Mouse (Mus musculus): ENCODE results near the gene Tnfsf12. TPM values are rescaled to one million over a fixed set of nuclear protein-coding genes. Genes with fewer than 3 reads are reported as not detected.
A peak's percentile ranks its signal among the peaks of the same experiment; 100 is the strongest.
"Not testable (repeated sequence)": the region's sequence is repeated elsewhere in the genome, so short reads cannot be mapped to it uniquely, and the experiment has no call there.

Tnfsf12 gene
- total RNA-seq (2021): 10 to 100 TPM in 1 of 2 experiments, 1 to 10 TPM in 1; 7.2 to 12.3 TPM

DNA sequence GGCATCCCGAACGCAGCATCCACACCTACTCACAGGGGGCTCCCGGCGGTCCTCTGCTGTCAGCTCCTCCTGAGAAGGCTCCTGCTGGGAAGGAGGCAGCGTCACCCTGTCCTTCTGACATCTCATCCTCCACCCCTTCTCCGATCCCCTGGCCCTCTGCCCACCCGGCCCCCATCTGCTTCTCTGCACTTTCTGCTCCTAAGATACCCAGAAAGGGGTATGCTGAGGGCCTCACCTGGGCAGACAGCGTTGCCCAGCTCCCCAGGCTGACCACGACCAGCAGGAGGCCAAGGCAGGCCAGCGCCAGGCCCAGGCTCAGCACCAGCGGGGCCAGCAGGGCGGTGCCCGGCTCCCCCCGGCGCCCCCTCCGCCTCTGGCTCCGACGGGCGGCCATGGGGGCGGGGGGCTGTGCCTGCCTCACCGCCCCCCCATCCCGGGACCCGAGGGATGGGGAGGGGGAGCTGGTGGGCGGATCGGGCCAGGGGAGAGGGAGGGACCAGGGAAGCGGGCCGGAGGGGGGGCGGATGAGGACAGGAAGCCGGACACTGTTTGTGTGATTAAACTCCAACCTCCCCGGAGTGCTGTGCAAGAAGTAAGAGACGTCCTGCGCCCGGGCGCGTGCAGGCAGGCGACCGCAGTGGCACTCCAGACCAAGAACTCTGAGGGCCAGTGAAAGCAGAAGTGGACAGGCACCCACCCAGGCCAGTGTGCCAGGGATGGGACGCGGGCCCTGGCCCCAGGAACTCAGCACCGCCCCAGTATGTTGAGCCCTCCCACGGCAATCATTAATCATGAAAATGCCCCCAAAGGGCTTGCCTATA lies at the start of gene Tnfsf12, which contains the start of gene Tnfsfm13:
Gene Tnfsf12 (minus strand): TSS at position 489 of the 821 bp plus-strand sequence.
Gene Tnfsfm13 (minus strand): TSS at position 738 of the 821 bp plus-strand sequence.
- intact Hi-C loops (cut with DNase I): no loop called here
- DNase-seq (ENCODE audit: low spot score in 2 of 2): peak in 1 of 2 experiments; percentile 26

DNA sequence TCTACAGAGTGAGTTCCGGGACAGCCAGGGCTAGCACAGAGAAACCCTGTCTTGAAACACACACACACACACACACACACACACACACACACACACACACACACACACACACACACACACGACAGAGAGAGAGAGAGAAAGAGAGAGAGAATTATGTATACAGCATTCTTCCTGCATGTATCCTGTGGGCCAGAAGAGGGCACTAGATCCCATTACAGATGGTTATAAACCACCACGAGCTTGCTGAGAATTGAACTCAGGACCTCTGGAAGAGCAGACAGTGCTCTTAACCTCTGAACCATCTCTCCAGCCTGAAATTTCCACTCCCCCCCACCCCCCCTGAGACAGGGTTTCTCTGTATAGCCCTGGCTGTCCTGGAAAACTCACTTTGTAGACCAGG lies 35.8 kb upstream of the Tnfsf12 start:
- intact Hi-C loops (cut with DNase I); DNase-seq (ENCODE audit: low spot score in 2 of 2): not testable (repeated sequence)

DNA sequence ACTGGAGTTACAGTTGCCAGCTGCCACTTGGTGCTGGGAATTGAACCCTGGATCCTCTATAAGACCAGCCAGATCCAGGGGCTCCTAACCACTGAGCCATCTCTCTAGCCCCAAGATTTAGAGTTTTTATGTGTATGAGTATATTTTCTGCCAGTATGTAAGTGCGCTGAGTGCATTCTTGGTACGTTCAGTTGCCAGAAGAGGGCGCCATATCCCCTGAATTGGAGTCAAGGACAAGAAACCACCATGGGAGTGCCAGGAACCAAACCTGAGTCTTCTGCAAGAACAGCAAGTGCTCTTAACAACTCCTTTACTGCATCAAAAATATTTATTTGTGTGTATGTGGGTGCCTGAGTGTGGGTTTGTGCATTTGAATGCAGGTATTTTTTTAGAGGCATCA lies 33.4 kb upstream of the Tnfsf12 start:
- intact Hi-C loops (cut with DNase I): no loop called here
- DNase-seq (ENCODE audit: low spot score in 2 of 2): no peak

DNA sequence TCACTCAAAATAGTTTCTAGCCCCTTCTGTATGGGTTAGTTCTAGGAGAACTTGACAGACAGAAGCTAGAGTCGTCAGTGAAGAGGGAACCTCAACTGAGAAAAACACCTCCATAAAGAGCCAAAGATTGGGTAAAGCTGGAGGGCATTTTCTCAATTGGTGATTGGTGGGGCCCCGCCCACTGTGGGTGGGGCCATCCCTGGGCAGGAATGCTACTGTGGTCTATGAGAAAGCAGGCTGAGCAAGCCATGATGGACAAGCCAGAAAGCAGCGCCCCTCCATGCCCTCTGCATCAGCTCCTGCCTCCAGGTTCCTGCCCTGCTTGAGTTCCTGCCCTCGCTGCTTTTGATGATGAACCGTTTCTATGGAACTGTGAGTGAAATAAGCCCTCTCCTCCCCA lies 30.3 kb upstream of the Tnfsf12 start:
- intact Hi-C loops (cut with DNase I): no loop called here
- DNase-seq (ENCODE audit: low spot score in 2 of 2): no peak

DNA sequence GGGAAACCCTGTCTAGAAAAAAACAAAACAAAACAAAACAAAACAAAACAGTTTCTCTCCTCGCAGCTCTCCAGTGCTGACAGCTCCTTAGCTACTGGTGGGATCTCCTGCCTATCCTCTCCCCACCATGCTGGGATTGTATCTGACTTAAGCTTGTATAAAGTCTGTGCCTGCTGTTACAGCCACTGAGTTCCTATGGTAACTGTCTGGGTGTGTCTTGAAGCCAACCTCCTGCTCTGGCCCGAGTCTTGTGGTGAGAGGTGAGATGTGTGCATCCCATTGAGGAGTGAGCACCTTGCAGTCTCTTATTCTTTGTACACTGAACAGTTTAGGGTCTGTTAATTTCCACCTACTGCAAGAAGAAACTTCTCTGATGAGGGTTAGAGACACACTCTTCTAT lies 27.4 kb upstream of the Tnfsf12 start:
- intact Hi-C loops (cut with DNase I): no loop called here
- DNase-seq (ENCODE audit: low spot score in 2 of 2): no peak

DNA sequence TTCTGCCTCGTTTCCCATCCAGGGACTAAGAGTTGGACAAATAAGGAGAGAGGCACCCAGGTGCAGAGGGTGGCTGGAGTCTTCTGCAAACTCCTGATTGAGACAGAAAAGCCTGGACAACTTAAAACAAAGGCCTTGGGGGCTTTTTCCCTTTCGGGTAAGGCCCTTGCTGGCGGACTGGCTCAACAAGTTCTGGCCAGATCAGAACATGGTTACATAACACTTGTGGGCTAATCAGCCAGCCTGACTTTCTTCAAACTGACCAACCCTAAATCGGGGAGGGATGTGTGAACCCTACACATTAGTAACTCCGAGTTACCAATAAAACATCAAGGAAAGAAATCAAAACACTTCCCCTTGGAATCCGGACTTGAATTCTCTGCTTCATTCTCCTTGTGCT lies 25.2 kb upstream of the Tnfsf12 start:
- DNase-seq (ENCODE audit: low spot score in 2 of 2): no peak
- intact Hi-C loops (cut with DNase I): no loop called here

DNA sequence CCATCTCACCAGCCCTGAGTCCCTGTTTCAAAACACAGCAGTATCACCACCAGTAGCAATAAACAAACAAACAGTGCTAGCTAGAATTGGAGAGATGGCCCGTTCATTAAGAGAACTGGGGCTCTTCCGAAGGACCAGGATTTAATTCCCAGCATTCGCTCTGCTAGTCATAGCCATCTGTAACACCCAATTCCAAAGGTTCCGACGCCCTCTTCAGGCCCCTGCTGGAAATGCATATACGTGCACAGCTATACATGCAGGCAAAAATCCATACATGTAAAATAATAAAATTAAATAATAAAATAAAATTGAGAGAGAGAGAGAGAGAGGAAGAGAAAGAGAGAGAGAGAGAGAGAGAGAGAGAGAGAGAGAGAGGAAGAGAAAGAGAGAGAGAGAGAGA lies 23.8 kb upstream of the Tnfsf12 start:
- intact Hi-C loops (cut with DNase I): no loop called here

DNA sequence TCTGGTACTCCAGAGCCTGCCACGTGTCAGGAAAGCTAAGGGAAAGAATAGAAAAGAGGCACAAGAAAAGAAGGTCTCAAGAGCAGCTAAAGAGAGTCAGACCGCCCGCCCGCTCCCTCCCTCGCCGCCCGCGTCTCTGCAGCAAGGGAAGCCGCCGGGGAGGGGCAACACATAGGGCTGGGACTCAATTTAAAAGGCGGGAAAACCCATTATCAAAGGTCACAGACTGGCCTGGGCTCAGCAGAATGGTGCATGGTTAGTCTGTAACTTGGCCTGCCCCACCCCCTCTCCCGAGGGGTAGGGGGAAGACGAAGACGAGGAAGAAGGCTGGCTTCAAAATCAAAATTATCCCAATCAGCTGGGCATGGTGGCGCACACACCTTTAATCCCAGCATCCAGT lies 23.0 kb upstream of the Tnfsf12 start:
- DNase-seq (ENCODE audit: low spot score in 2 of 2): no peak
- intact Hi-C loops (cut with DNase I): no loop called here

More for the DNA sequence above, 23.8 kb upstream of the Tnfsf12 start:
- DNase-seq (ENCODE audit: low spot score in 2 of 2): no peak

DNA sequence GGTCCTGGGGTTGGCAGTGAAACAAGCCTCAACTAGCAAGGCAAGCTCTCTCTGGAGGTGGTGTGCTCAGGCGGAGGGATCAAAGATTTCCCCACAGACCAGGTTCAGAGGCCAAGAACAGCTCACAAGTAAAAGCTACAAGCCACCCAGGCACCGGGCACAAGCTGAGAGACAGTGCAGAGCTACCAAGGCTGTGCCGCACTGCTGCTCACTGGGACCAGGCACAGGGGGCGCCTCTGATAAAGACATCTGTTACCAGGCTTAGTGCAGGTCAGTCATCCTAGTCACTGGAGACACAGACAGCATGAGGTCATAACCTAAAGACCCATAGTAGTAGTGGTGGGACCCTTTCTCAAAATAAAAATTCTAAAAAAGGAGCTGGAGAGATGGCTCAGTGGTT lies 21.3 kb upstream of the Tnfsf12 start:
- intact Hi-C loops (cut with DNase I): loop anchor here (2.0 kb wide), 1 partner anchor 34 kb away; the partner anchor contains the start of gene Senp3
- no peak for DNase-seq (ENCODE audit: low spot score in 2 of 2)

DNA sequence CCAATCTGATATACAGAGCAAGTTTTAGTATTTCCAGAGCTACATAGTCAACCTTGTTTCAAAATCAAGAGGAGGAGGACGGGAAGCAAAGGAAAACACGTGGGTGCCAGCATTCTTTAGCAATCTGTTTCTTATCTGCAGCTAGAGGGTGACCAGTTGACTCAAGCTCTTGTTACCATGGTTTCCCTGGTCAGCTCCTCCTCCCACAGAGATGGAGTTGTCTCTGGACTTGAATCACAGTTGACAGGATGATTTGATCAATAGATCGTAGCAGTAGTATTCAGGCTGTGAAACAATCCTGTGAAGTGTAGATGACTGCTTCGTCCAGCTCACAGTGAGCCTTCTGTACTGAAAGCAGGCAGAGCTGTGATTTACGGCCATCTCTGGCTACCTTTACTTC lies 20.3 kb upstream of the Tnfsf12 start:
- intact Hi-C loops (cut with DNase I): loop anchor here (2.0 kb wide), 1 partner anchor 33 kb away; the partner anchor contains the start of gene Senp3
- no peak for DNase-seq (ENCODE audit: low spot score in 2 of 2)

DNA sequence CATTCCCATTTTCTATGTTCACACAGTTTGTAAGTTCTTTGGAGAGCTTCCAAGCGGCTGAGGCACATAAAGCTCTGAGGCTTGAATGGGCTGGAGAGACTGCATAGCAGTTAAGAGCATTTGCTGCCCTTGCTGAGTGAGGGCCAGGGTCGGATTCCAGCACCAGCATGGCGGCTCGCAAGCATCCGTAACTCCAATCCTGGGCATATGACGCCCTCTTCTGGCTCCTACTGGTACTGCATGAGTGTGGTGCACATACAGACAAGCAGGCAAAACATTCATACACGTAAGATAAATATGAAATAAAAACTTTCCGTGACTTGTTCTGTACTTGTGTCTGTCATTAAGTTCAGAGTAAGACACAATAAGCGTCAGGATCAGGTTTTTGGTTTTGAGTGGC lies 19.8 kb upstream of the Tnfsf12 start:
- intact Hi-C loops (cut with DNase I): no loop called here
- DNase-seq (ENCODE audit: low spot score in 2 of 2): no peak

DNA sequence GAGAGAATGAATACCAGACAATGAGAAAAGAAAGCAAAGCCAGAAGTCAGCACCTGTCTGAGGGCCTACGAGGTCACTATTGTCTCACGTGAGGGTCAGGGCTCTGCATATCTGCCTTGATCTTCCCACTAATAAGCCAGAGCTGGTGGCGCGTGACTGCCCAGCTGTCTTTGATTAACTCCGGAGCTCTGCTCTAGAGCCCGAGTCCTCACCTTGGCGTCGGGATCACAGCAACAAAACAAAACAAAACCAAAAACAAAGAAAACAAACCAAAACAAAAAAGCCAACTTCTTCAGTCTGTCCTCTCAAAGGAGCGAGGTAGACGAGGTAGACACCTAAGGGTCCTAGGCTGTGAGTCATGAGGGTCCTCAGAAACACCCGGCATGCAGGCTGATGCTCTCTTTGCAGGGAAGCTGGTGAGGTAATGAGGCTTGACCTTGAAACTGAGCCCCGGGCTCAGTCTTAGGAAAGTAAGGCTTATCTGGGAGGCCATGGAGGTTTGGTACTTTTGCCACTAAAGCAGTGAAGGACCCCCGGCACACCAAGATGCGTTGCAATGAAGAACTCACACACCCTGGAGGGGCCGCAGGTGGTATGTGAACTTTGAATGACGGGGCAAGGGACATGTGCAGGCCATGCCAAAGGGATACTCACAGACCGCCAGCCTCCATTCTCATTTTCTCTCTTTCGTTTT lies 19.1 kb upstream of the Tnfsf12 start:
- no peak for DNase-seq (ENCODE audit: low spot score in 2 of 2)
- intact Hi-C loops (cut with DNase I): no loop called here

DNA sequence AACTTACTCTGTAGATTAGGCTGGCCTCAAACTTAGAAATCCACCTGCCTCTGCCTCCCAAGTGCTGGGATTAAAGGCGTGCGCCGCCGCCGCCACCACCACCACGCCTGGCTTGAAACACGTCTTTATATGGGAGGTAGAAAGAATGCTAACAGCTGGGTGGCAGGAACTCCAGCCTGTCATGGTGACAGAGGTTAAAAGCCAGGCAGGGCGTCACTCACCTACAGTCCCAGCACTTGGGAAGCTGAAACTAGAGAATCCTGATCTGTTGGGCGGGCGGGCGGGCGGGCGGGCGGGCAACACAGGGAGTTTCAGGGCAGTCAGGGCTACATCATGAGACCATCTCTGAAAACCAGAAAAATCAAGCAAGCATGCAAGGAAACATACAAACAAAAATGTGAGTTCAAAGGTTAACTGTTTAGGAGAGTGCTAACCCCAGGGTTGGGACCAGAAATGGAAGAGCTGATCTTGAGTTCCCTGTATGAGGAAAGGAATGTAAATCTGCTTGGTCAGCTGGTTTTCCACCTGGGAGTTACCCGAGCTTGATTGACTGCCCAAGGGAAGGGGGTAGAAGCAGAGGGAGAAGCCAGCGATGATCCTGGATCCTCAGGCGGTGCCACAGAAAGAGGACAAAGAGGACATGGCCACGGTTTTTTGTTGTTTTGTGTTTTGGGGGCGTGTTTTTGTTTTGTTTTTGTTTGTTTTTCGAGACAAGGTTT lies 17.5 kb upstream of the Tnfsf12 start:
- intact Hi-C loops (cut with DNase I): no loop called here
- no peak for DNase-seq (ENCODE audit: low spot score in 2 of 2)

DNA sequence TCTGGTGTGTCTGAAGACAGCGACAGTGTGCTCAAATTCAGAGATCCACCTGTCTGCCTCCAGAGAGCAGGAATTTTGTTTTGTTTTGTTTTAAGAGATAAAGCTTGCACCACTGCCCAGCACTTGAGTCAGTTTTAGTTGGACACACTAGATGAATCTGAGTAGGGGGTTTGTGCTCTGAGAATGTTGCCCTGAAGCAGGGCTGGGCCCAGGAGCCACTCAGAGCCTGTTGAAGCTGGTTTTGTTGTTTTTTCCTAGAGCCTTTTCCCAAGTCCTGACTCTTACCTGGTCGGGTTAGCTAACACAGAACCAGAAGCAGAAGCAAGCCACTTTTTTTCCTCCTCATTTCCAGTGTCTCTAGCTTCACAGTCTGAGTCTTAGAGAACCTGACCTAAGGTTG lies 15.4 kb upstream of the Tnfsf12 start:
- DNase-seq (ENCODE audit: low spot score in 2 of 2): no peak
- intact Hi-C loops (cut with DNase I): no loop called here

DNA sequence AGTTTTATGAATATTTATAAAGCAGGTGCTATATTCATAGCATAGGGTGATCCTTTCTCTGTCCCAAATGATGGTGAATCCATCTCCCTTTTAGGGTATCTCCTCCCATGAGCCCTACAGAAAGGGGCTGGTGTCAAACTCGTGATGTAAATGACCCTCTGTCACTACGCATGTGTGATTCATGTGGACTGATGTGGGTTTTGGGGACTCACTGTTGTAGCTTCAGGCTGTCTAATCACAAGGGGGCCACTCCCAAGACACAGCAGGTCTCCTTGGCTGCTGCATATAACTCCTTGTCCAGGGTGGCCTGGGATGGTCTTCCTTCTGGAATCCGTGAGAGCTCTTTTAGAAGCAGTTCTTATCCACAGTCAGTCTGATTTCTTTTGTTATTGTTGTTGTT lies 14.8 kb upstream of the Tnfsf12 start:
- intact Hi-C loops (cut with DNase I): no loop called here

DNA sequence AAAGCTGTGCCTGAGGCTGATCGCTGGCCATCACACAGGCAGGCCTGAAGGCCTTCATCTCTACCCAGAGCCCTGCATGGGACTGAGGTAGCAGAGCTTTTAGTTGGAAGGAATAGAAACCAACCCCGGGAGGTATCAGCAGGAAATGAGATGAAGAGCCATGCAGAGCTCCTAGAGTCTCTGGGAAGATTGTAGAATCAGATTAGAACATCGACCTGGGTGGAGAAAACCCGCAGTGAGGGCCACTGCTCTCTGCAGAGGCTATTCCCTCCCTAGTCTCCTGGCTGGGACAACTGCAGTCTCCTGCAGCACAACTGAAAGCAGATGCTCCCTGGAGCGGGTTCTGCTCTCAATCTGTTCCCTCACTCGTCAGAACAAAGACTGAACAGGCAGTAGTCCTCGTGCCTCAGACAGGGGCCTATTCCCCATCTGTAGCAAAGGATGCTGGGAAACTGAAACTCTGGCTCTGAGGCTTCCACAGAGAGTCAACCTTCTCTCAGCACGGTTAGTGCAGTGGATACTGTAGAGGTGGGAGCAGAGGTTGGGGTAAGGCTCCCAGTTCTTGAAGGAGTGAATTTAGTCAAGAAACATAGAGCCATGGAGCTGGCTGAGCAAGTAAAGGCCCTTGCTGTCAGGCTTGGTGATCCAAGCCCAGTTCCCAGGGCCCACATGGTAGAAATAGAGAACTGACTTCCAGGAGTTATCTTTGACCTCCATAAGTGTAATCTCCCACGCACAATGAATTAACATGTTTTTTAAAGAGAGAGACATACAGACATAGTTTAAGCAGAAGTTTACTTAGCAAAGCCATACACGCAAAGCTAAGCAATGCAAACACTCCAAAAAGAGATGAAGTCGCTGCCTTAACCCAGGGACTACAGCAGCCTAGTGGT lies 14.2 kb upstream of the Tnfsf12 start:
- intact Hi-C loops (cut with DNase I): no loop called here
- no peak for DNase-seq (ENCODE audit: low spot score in 2 of 2)

More for the DNA sequence above, 14.8 kb upstream of the Tnfsf12 start:
- no peak for DNase-seq (ENCODE audit: low spot score in 2 of 2)

DNA sequence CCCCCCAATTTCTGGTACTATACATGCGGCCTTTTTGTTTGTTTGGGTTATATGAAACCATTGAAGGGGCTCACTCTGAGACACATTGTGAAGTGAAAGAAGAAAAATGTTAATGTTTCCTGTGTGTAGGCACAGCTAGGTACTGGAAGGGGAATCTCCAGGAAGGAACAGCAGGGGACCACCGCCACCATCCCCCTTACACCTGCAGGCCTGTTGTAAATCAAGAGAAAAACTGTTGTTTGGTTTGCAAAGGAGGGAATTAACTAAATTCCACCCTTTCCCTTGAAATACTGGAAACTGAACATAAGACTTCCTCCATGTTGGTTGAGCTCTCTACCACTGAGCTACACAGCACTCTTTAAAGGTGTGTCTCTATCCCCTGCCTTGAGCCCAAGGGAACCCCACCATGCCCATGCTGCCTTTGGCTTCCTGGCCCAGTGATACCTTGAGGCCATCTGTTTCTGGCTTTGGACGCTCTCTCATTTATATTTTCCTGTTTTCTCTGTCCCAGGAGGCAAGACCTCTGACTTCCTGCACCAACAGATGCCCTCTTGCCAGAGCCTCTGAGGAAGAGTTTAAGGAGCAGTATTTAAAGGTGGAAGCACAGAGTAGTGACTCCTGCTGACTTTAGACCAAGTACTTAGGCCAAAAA lies 13.1 kb upstream of the Tnfsf12 start:
- intact Hi-C loops (cut with DNase I): no loop called here
- no peak for DNase-seq (ENCODE audit: low spot score in 2 of 2)

DNA sequence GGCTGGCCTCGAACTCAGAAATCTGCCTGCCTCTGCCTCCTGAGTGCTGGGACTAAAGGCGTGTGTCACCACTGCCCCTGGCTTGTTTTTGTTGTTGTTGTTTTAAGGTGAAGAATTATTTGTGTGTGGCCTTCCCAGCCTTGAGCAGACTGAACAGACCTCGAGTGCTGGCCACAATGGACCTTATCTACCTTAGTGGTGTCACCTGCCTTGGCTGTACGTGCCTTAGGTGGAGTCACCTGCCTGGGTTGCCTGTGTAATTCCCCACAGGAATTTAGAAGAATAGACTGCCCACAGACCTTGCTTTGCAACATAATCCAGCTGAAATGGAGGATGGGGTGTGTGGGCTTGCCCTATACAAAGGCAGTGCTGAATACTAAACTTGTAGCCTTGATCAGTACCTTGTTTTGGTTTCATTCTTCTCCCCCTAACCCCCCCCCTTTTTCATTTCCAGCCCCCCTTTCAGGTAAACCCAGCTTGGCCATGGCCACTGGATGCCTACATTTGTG lies 12.3 kb upstream of the Tnfsf12 start:
- no peak for DNase-seq (ENCODE audit: low spot score in 2 of 2)

DNA sequence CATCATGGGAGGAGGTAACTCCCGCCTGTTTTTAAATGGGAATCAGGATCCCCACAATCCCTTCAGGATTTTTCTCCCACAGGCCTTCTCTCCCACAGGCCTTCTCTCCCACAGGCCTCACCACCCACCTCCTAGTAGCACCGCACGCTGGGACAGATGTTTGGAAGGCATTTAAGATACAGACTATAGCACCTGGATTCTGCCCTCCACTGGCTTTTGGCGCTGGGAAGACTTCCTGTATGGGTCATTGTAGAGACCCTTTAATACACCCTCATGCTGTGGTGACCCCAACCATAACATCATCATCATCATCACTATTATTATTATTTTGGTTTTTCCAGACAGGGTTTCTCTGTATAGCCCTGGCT lies 11.8 kb upstream of the Tnfsf12 start:
- intact Hi-C loops (cut with DNase I): no loop called here
- no peak for DNase-seq (ENCODE audit: low spot score in 2 of 2)

More for the DNA sequence above, 12.3 kb upstream of the Tnfsf12 start:
- intact Hi-C loops (cut with DNase I): no loop called here

Measured in left cerebral cortex, postnatal 36 days (tissue).